Mouse (Mus musculus) 3134 (cell line): ENCODE results near the gene Ablim1.

Experiments used
- DNase-seq: peaks from one replicate; pipeline ENCODE4 v3.0.0-alpha.2; 2011; ENCODE audit warnings: low spot score; ENCODE audit not compliant: insufficient read length; ENCODE audit errors: extremely low read depth

The Ablim1 gene

GRCm38 (mm10) chr19:57132916-57133520 lies 181.7 kb downstream of the Ablim1 start:
- DNase-seq: no peak

- DNase-seq: no peak
Observed at GRCm38 (mm10) chr19:57132281-57132680, 182.4 kb downstream of the Ablim1 start.

GRCm38 (mm10) chr19:57131366-57131765 lies 183.4 kb downstream of the Ablim1 start:
- DNase-seq: no peak

- DNase-seq: no peak
Observed at GRCm38 (mm10) chr19:57130591-57130990, 184.1 kb downstream of the Ablim1 start.

GRCm38 (mm10) chr19:57129729-57130128 lies 185.0 kb downstream of the Ablim1 start:
- DNase-seq: no peak

- DNase-seq: no peak
Observed at GRCm38 (mm10) chr19:57128037-57128436, 186.7 kb downstream of the Ablim1 start.

GRCm38 (mm10) chr19:57127523-57127922 lies 187.2 kb downstream of the Ablim1 start:
- DNase-seq: no peak

- no peak for DNase-seq
Observed at GRCm38 (mm10) chr19:57126950-57127349, 187.8 kb downstream of the Ablim1 start.

GRCm38 (mm10) chr19:57124906-57125305 lies 189.8 kb downstream of the Ablim1 start:
- no peak for DNase-seq

- DNase-seq: no peak
Observed at GRCm38 (mm10) chr19:57124138-57124519, 190.6 kb downstream of the Ablim1 start.

- no peak for DNase-seq
Observed at GRCm38 (mm10) chr19:57123503-57124137, 191.1 kb downstream of the Ablim1 start.

- DNase-seq: no peak
Observed at GRCm38 (mm10) chr19:57122261-57122660, 192.5 kb downstream of the Ablim1 start.

- no peak for DNase-seq
Observed at GRCm38 (mm10) chr19:57121036-57121435, 193.7 kb downstream of the Ablim1 start.

GRCm38 (mm10) chr19:57119661-57120060 lies 195.1 kb downstream of the Ablim1 start:
- DNase-seq: no peak

- peak; percentile 62 for DNase-seq
Observed at GRCm38 (mm10) chr19:57118785-57119565, 195.7 kb downstream of the Ablim1 start.

GRCm38 (mm10) chr19:57117751-57118150 lies 197.0 kb downstream of the Ablim1 start:
- no peak for DNase-seq

- no peak for DNase-seq
Observed at GRCm38 (mm10) chr19:57116871-57117501, 197.7 kb downstream of the Ablim1 start.

- DNase-seq: no peak
Observed at GRCm38 (mm10) chr19:57115670-57116069, 199.0 kb downstream of the Ablim1 start.

- no peak for DNase-seq
Observed at GRCm38 (mm10) chr19:57114951-57115350, 199.8 kb downstream of the Ablim1 start.

- DNase-seq: no peak
Observed at GRCm38 (mm10) chr19:57113975-57114374, 200.7 kb downstream of the Ablim1 start.

GRCm38 (mm10) chr19:57112816-57113406 lies 201.8 kb downstream of the Ablim1 start:
- no peak for DNase-seq
